Mouse (Mus musculus): ENCODE data around the gene Slc38a4. TPM values are rescaled to one million over a fixed set of nuclear protein-coding genes. Genes with fewer than 3 reads are reported as not detected.
A peak's percentile ranks its signal among the peaks of the same experiment; 100 is the strongest.

Gene Slc38a4
- polyA plus RNA-seq, 1 experiment: 0.63 TPM

DNA sequence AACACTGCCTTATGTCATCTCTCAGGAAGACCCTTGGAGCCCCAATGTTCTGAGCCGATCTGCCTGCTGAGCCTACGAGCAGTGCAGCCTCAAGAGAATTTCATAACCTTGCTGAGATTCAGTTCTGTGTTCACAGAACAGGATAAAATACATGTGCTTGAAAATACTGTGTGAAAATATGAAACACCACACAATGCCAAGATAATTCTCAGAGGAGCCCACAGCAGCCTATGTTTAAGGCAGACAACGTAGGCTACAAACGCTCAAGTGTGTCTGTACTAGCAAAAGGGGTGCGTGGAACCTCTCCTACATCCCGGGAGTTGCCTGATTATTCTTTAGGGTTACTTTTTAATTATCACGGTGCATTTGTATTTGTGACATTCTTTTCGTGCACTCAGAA lies 92.4 kb downstream of the Slc38a4 start:
- TF ChIP-seq CTCF (IDR thresholded peaks at IDR 0.05; ENCODE audit: extremely low read depth, insufficient read depth, low read length): no peak
- no peak for TF ChIP-seq POLR2A (IDR thresholded peaks at IDR 0.05; ENCODE audit: extremely low read depth, insufficient read depth, low read length)
- Histone ChIP-seq H3K27ac (ENCODE audit: insufficient read depth, low read length) (no peak overlapping the region), H3K4me3 (ENCODE audit: insufficient read depth, low read length) (no peak overlapping the region), H3K4me1 (ENCODE audit: control insufficient read depth, insufficient read depth, low read length) (no peaks in the 10 kb centered on the region)

DNA sequence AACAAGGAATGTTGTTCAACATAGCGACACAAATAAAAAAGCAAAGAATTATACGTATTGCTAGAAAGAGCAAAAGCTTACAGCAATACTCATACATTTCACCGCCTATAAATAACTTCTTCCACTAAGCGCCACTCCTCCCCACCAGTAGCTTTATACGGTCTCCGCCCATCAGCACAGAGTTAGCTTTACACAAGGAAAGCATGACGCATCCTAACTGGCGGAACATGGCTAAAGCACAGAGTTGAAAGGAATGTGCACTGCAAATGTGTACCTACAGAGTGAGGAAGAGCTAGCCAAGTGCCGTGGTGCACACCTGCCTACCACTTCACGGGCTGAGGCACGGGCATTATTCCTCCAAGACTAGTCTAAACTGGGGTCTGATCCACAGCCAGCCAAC lies 95.4 kb downstream of the Slc38a4 start:
- TF ChIP-seq POLR2A (IDR thresholded peaks at IDR 0.05; ENCODE audit: extremely low read depth, insufficient read depth, low read length) (no peak), CTCF (IDR thresholded peaks at IDR 0.05; ENCODE audit: extremely low read depth, insufficient read depth, low read length) (no peak)
- H3K4me3 ChIP-seq (ENCODE audit: insufficient read depth, low read length): no peak overlapping the region
- H3K4me1 ChIP-seq (ENCODE audit: control insufficient read depth, insufficient read depth, low read length): no peaks in the 10 kb centered on the region
- no peak overlapping the region for H3K27ac ChIP-seq (ENCODE audit: insufficient read depth, low read length)

DNA sequence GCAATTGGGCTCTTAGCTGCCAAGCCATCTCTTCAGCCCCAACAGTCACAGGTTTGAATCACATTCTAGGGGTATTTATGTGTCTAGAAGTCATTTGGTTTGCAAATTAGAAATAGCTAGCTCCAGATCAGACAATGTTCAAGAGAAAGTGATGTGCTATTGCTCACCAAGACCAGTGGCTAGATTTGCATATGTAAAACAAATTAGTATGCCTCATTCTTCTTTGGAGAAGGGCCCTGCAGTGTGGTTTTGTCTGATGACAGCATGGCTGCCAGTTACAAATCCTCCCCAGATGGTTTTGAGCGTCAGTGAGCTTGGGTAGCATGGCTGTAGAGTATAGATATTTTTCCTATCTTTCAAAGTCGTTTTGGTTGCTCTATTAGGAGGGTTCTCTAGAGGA lies 96.5 kb downstream of the Slc38a4 start:
- H3K27ac ChIP-seq (ENCODE audit: insufficient read depth, low read length): no peak overlapping the region
- no peaks in the 10 kb centered on the region for H3K4me1 ChIP-seq (ENCODE audit: control insufficient read depth, insufficient read depth, low read length)
- no peak overlapping the region for H3K4me3 ChIP-seq (ENCODE audit: insufficient read depth, low read length)
- no peak for TF ChIP-seq CTCF (IDR thresholded peaks at IDR 0.05; ENCODE audit: extremely low read depth, insufficient read depth, low read length)
- TF ChIP-seq POLR2A (IDR thresholded peaks at IDR 0.05; ENCODE audit: extremely low read depth, insufficient read depth, low read length): no peak

DNA sequence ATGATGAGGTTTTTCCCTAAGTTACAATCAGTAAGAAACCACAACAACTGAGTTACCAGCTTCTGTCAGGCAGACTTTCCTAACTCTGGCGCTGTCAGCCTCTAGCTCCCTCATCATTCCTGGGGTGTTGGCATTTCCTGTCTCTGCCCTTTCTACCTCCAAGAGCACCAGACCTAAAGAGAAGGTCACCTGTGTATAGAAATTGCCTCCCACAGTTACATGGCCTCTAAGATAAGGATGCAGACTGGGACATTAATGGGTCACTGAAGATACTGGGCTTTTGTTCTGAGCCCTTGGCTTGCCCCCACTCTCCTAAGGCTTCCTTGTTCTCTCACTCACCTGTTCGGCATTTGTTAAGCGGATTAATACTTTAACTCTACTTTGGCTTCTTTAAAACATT lies 99.1 kb downstream of the Slc38a4 start:
- TF ChIP-seq CTCF (IDR thresholded peaks at IDR 0.05; ENCODE audit: extremely low read depth, insufficient read depth, low read length): no peak
- TF ChIP-seq POLR2A (IDR thresholded peaks at IDR 0.05; ENCODE audit: extremely low read depth, insufficient read depth, low read length): no peak
- no peak overlapping the region for H3K4me3 ChIP-seq (ENCODE audit: insufficient read depth, low read length)
- no peaks in the 10 kb centered on the region for H3K4me1 ChIP-seq (ENCODE audit: control insufficient read depth, insufficient read depth, low read length)
- H3K27ac ChIP-seq (ENCODE audit: insufficient read depth, low read length): no peak overlapping the region

GRCm38 (mm10) chr15:96954389-96954788 lies 101.4 kb downstream of the Slc38a4 start:
- no peak for TF ChIP-seq POLR2A (IDR thresholded peaks at IDR 0.05; ENCODE audit: extremely low read depth, insufficient read depth, low read length)
- TF ChIP-seq CTCF (IDR thresholded peaks at IDR 0.05; ENCODE audit: extremely low read depth, insufficient read depth, low read length): no peak

GRCm38 (mm10) chr15:96953938-96954238 lies 101.9 kb downstream of the Slc38a4 start:
- no peak for TF ChIP-seq POLR2A (IDR thresholded peaks at IDR 0.05; ENCODE audit: extremely low read depth, insufficient read depth, low read length)
- no peak for TF ChIP-seq CTCF (IDR thresholded peaks at IDR 0.05; ENCODE audit: extremely low read depth, insufficient read depth, low read length)
- Histone ChIP-seq H3K4me1 (ENCODE audit: control insufficient read depth, insufficient read depth, low read length) (no peaks in the 10 kb centered on the region), H3K4me3 (ENCODE audit: insufficient read depth, low read length) (peak overlapping the region; percentile 38), H3K27ac (ENCODE audit: insufficient read depth, low read length) (no peak overlapping the region)

More at GRCm38 (mm10) chr15:96954389-96954788, 101.4 kb downstream of the Slc38a4 start:
- no peak overlapping the region; the same call in 1 of the 2 replicates for H3K4me3 ChIP-seq (ENCODE audit: insufficient read depth, low read length)
- no peak overlapping the region for H3K27ac ChIP-seq (ENCODE audit: insufficient read depth, low read length)
- no peaks in the 10 kb centered on the region for H3K4me1 ChIP-seq (ENCODE audit: control insufficient read depth, insufficient read depth, low read length)

- no peak overlapping the region for H3K27ac ChIP-seq (ENCODE audit: insufficient read depth, low read length)
- no peaks in the 10 kb centered on the region for H3K4me1 ChIP-seq (ENCODE audit: control insufficient read depth, insufficient read depth, low read length)
- H3K4me3 ChIP-seq (ENCODE audit: insufficient read depth, low read length): peak overlapping the region; percentile 38
- no peak for TF ChIP-seq POLR2A (IDR thresholded peaks at IDR 0.05; ENCODE audit: extremely low read depth, insufficient read depth, low read length)
- peak; percentile 65 for TF ChIP-seq CTCF (IDR thresholded peaks at IDR 0.05; ENCODE audit: extremely low read depth, insufficient read depth, low read length)
These were observed 102.4 kb downstream of the Slc38a4 start for GRCm38 (mm10) chr15:96953112-96953937.

GRCm38 (mm10) chr15:96952488-96952887 lies 103.3 kb downstream of the Slc38a4 start:
- H3K27ac ChIP-seq (ENCODE audit: insufficient read depth, low read length): no peak overlapping the region
- H3K4me1 ChIP-seq (ENCODE audit: control insufficient read depth, insufficient read depth, low read length): no peaks in the 10 kb centered on the region
- TF ChIP-seq CTCF (IDR thresholded peaks at IDR 0.05; ENCODE audit: extremely low read depth, insufficient read depth, low read length): no peak
- TF ChIP-seq POLR2A (IDR thresholded peaks at IDR 0.05; ENCODE audit: extremely low read depth, insufficient read depth, low read length): no peak
- no peak overlapping the region for H3K4me3 ChIP-seq (ENCODE audit: insufficient read depth, low read length)

- Histone ChIP-seq H3K4me3 (ENCODE audit: insufficient read depth, low read length) (no peak overlapping the region), H3K27ac (ENCODE audit: insufficient read depth, low read length) (no peak overlapping the region), H3K4me1 (ENCODE audit: control insufficient read depth, insufficient read depth, low read length) (no peaks in the 10 kb centered on the region)
- no peak for TF ChIP-seq CTCF (IDR thresholded peaks at IDR 0.05; ENCODE audit: extremely low read depth, insufficient read depth, low read length)
- TF ChIP-seq POLR2A (IDR thresholded peaks at IDR 0.05; ENCODE audit: extremely low read depth, insufficient read depth, low read length): no peak
These were observed 104.0 kb downstream of the Slc38a4 start for GRCm38 (mm10) chr15:96951783-96952182.

- H3K4me3 ChIP-seq (ENCODE audit: insufficient read depth, low read length): no peak overlapping the region
- H3K4me1 ChIP-seq (ENCODE audit: control insufficient read depth, insufficient read depth, low read length): no peaks in the 10 kb centered on the region
- H3K27ac ChIP-seq (ENCODE audit: insufficient read depth, low read length): no peak overlapping the region
- TF ChIP-seq CTCF (IDR thresholded peaks at IDR 0.05; ENCODE audit: extremely low read depth, insufficient read depth, low read length) (peak; percentile 34; the same call in 1 of the 2 replicates), POLR2A (IDR thresholded peaks at IDR 0.05; ENCODE audit: extremely low read depth, insufficient read depth, low read length) (no peak)
These were observed 107.3 kb downstream of the Slc38a4 start for GRCm38 (mm10) chr15:96948471-96948870.

Other genes with a start within 250 kb of the Slc38a4 start
- 9.9 and 12.4 TPM in 2 replicates for gene Pced1b, start 191.2 kb upstream of the Slc38a4 start, polyA plus RNA-seq (2012; rRNA removed)
- 2.2 and 2.9 TPM in 2 replicates for gene Amigo2, start 191.3 kb upstream of the Slc38a4 start, polyA plus RNA-seq (2012; rRNA removed)

Measured in cortical plate, adult 2 months (tissue).